Mouse (Mus musculus) heart, adult 2 months (tissue): ENCODE measurements around the gene Prickle2.

Experiments used
- CTCF ChIP-seq: fragments of 200-600 bp; IDR thresholded peaks from 2 replicates; pipeline ENCODE4 v1.8.1; 2022; ENCODE audit warnings: antibody characterized with exemption, mild to moderate bottlenecking, moderate library complexity
- EP300 ChIP-seq: fragments of 200-500 bp; IDR thresholded peaks from 2 replicates; pipeline ENCODE4 v1.6.1; 2011; ENCODE audit warnings: low read depth, low read length, control low read depth; ENCODE audit not compliant: insufficient read depth
- POLR2A ChIP-seq: fragments of 200-500 bp; IDR thresholded peaks from 2 replicates; pipeline ENCODE4 v1.6.1; 2011; ENCODE audit warnings: mild to moderate bottlenecking, low read depth, low read length, control low read depth; ENCODE audit not compliant: insufficient read depth

DNA sequence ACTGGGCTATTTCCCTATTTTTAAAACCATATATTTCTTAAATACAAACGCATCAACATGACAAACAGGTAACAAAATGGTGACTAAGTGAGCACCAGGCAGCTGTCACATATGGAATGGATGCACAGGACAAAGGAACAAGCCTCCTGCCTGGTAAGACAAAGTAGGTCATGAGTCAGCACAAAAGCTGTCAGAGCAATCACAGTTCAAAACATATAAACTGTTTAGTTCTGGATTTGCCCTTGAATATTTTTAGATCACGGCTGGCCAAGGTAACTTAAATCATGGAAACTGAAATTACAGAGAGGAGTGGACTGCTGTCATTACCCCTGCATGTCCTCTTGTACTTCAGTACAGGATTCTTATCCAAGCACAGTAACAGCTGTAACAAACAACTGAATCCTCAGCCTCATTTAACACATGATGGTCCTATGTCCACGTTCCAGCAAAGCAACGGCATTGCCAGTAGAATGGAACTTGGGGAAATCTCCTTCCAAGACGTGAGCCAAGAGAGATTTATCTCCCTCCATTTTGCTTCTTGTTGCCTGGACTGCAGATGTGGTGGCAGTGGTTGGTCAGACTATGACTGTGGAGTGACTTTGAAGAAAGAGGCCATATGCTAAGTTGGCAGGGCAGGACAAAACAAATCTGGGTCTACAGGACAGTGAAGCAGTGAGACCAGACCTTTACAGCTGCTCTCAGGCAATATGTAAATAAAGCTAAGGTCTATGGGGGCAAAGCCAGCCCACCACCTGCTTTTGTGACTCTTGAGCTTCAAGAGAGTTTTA lies 185.7 kb downstream of the Prickle2 start:
- TF ChIP-seq EP300 (no peak), CTCF (no peak), POLR2A (no peak)
